Mouse (Mus musculus) cerebellum, adult 2 months (tissue): ENCODE results near the gene Pglyrp2. TPM values are rescaled to one million over a fixed set of nuclear protein-coding genes. Genes with fewer than 3 reads are reported as not detected.

ENCODE experiments used
- DNase-seq, 2 experiments: peaks; one replicate each; pipeline ENCODE4 v3.0.0; 2021
- H3K27ac ChIP-seq: fragments of 200-500 bp; 2 replicates; pipeline ENCODE4 v1.5.1; 2012; ENCODE audit warnings: low read length, control low read depth, inconsistent platforms; ENCODE audit not compliant: insufficient read depth
- H3K27me3 ChIP-seq: fragments of 200-500 bp; 2 replicates; pipeline ENCODE4 v1.6.1; 2012; ENCODE audit warnings: inconsistent platforms, mild to moderate bottlenecking, low read length, moderate library complexity; ENCODE audit not compliant: control insufficient read depth, insufficient read depth
- H3K4me1 ChIP-seq: fragments of 200-500 bp; 2 replicates; pipeline ENCODE4 v1.6.1; 2011; ENCODE audit warnings: low read length; ENCODE audit not compliant: control insufficient read depth, insufficient read depth
- H3K4me3 ChIP-seq: fragments of 200-500 bp; replicated peaks from 2 replicates; pipeline ENCODE3; 2011; ENCODE audit warnings: mild to moderate bottlenecking, low read depth, low read length, control low read depth; ENCODE audit not compliant: insufficient read depth
- CTCF ChIP-seq: fragments of 200-500 bp; IDR thresholded peaks from 2 replicates; pipeline ENCODE4 v1.5.1; 2011; ENCODE audit warnings: low read depth, mild to moderate bottlenecking, control low read depth, low read length, moderate library complexity, borderline replicate concordance; ENCODE audit not compliant: insufficient read depth
- POLR2A ChIP-seq: fragments of 200-500 bp; IDR thresholded peaks from 2 replicates; pipeline ENCODE4 v1.6.1; 2011; ENCODE audit warnings: low read length, control low read depth, borderline replicate concordance; ENCODE audit not compliant: insufficient read depth
- WGBS: fragments of 180-500 bp; shearing (Covaris S2); methylation state at CpG from one replicate; pipeline ENCODE4 v1.1.7; 2018; 5-methylcytosine and 5-hydroxymethylcytosine counted together
- polyA plus RNA-seq: library from polyadenylated mRNA; depleted of rRNA; stranded (reverse); fragments of >200 nt; gene quantifications from 2 replicates; pipeline ENCODE4 v1.2.3, GENCODE M21; 2012; rRNA removed

Gene Pglyrp2
- polyA plus RNA-seq = not detected in 2 replicates

- H3K4me3 ChIP-seq = no peak within 1 kb of the TSS
- H3K27me3 ChIP-seq = no peaks in the 10 kb centered on the region; the same call in 1 of the 2 replicates
- DNase-seq = no peak
- TF ChIP-seq CTCF (no peak), POLR2A (no peak)
- no peak within 1 kb of the TSS for H3K27ac ChIP-seq
- no peaks in the 10 kb centered on the region for H3K4me1 ChIP-seq
- WGBS = 90% methylated on average over 2 of the region's 2 CpGs
Measured at GRCm38 (mm10) chr17:32424034-32424433, at the start of gene Pglyrp2. TSS of gene Pglyrp2 (minus strand) at chr17:32424167.

GRCm38 (mm10) chr17:32472176-32472575, 48.2 kb upstream of the Pglyrp2 start:
- H3K27me3 ChIP-seq = no peaks in the 10 kb centered on the region
- no peaks in the 10 kb centered on the region for H3K4me1 ChIP-seq
- DNase-seq = no peak
- no peak overlapping the region for H3K27ac ChIP-seq
- no peak for TF ChIP-seq CTCF
- no peak for TF ChIP-seq POLR2A
- no peak overlapping the region for H3K4me3 ChIP-seq
- WGBS = 19% methylated on average over 7 of the region's 7 CpGs

- TF ChIP-seq POLR2A (no peak), CTCF (no peak)
- Histone ChIP-seq H3K27me3 (no peaks in the 10 kb centered on the region), H3K4me1 (no peaks in the 10 kb centered on the region), H3K4me3 (no peak overlapping the region), H3K27ac (no peak overlapping the region)
- no peak for DNase-seq
- WGBS = 87% methylated on average over 4 of the region's 4 CpGs
Measured at GRCm38 (mm10) chr17:32470795-32471194, 46.8 kb upstream of the Pglyrp2 start.

GRCm38 (mm10) chr17:32468494-32468893, 44.5 kb upstream of the Pglyrp2 start:
- no peak for DNase-seq
- WGBS = 59% methylated on average over 7 of the region's 7 CpGs
- H3K4me1 ChIP-seq = no peaks in the 10 kb centered on the region
- no peak overlapping the region for H3K27ac ChIP-seq
- H3K4me3 ChIP-seq = no peak overlapping the region
- no peaks in the 10 kb centered on the region for H3K27me3 ChIP-seq
- no peak for TF ChIP-seq POLR2A

- no peaks in the 10 kb centered on the region; the same call in 1 of the 2 replicates for H3K27me3 ChIP-seq
- no peak for DNase-seq
- TF ChIP-seq CTCF = no peak
- TF ChIP-seq POLR2A = no peak
- H3K27ac ChIP-seq = no peak overlapping the region
- 40% methylated on average over 2 of the region's 2 CpGs for WGBS
- peaks cover 2% of the 10 kb centered on the region; the same call in 1 of the 2 replicates for H3K4me1 ChIP-seq
- no peak overlapping the region for H3K4me3 ChIP-seq
Measured at GRCm38 (mm10) chr17:32454997-32455396, 31.0 kb upstream of the Pglyrp2 start.

- Histone ChIP-seq H3K4me3 (no peak overlapping the region), H3K27ac (no peak overlapping the region), H3K4me1 (peaks cover 2% of the 10 kb centered on the region; the same call in 1 of the 2 replicates), H3K27me3 (no peaks in the 10 kb centered on the region; the same call in 1 of the 2 replicates)
- 41% methylated on average over 4 of the region's 4 CpGs for WGBS
- TF ChIP-seq CTCF (no peak), POLR2A (no peak)
- no peak for DNase-seq
Measured at GRCm38 (mm10) chr17:32454188-32454587, 30.2 kb upstream of the Pglyrp2 start.

GRCm38 (mm10) chr17:32452482-32452881, 28.5 kb upstream of the Pglyrp2 start, which contains the start of gene Cyp4f39:
TSS of gene Cyp4f39 (plus strand) at chr17:32452723.
- TF ChIP-seq CTCF (no peak), POLR2A (no peak)
- no peak within 1 kb of the TSS for H3K4me3 ChIP-seq

GRCm38 (mm10) chr17:32450844-32451537, 27.0 kb upstream of the Pglyrp2 start:
- H3K4me3 ChIP-seq = no peak overlapping the region
- H3K4me1 ChIP-seq = no peaks in the 10 kb centered on the region
- H3K27ac ChIP-seq = no peak overlapping the region
- WGBS = 24% methylated on average over 2 of the region's 2 CpGs
- TF ChIP-seq CTCF = no peak
- no peak for DNase-seq
- no peaks in the 10 kb centered on the region; the same call in 1 of the 2 replicates for H3K27me3 ChIP-seq

More at GRCm38 (mm10) chr17:32452482-32452881, 28.5 kb upstream of the Pglyrp2 start, which contains the start of gene Cyp4f39:
- Histone ChIP-seq H3K4me1 (peaks cover 2% of the 10 kb centered on the region; the same call in 1 of the 2 replicates), H3K27me3 (no peaks in the 10 kb centered on the region; the same call in 1 of the 2 replicates), H3K27ac (no peak within 1 kb of the TSS)
- 4% methylated on average over 19 of the region's 19 CpGs for WGBS
- DNase-seq = no peak
